Mouse (Mus musculus) forebrain, embryonic 12.5 days (tissue): ENCODE results near the gene Kmt2d. TPM values are rescaled to one million over a fixed set of nuclear protein-coding genes. Genes with fewer than 3 reads are reported as not detected.
A peak's percentile ranks its signal among the peaks of the same experiment; 100 is the strongest.
"Not testable (repeated sequence)": the region's sequence is repeated elsewhere in the genome, so short reads cannot be mapped to it uniquely, and the experiment has no call there.

Source experiments
- ATAC-seq: fragments of 200-750 bp; cut with Nextera tagmentation; 2 replicates; pipeline ENCODE4 v1.8.0; 2017; ENCODE audit warnings: moderate TSS enrichment; ENCODE audit not compliant: low FRiP score
- H3K27ac ChIP-seq: fragments of 300-500 bp; sonication (generic); 2 replicates; pipeline ENCODE4 v1.5.1; 2016; ENCODE audit warnings: mild to moderate bottlenecking
- H3K27me3 ChIP-seq: fragments of 300-500 bp; sonication (generic); 2 replicates; pipeline ENCODE4 v1.6.1; 2016; ENCODE audit warnings: mild to moderate bottlenecking
- H3K36me3 ChIP-seq: fragments of 300-500 bp; sonication (generic); replicated peaks from 2 replicates; pipeline ENCODE4 v1.6.1; 2016; ENCODE audit warnings: mild to moderate bottlenecking
- H3K4me1 ChIP-seq: fragments of 300-500 bp; sonication (generic); 2 replicates; pipeline ENCODE4 v1.6.1; 2016
- H3K4me2 ChIP-seq: fragments of 300-500 bp; sonication (generic); 2 replicates; pipeline ENCODE4 v1.6.1; 2016; ENCODE audit warnings: mild to moderate bottlenecking, moderate library complexity
- H3K4me3 ChIP-seq: fragments of 300-500 bp; sonication (generic); replicated peaks from 2 replicates; pipeline ENCODE4 v1.5.1; 2016; ENCODE audit warnings: mild to moderate bottlenecking
- H3K9ac ChIP-seq: fragments of 300-500 bp; sonication (generic); 2 replicates; pipeline ENCODE4 v1.6.1; 2016; ENCODE audit warnings: mild to moderate bottlenecking
- H3K9me3 ChIP-seq: fragments of 300-500 bp; sonication (generic); 2 replicates; pipeline ENCODE4 v1.6.1; 2016
- WGBS: fragments of 180-500 bp; shearing (Covaris S2); methylation state at CpG from one replicate; pipeline ENCODE4 v1.1.7; 2016; 5-methylcytosine and 5-hydroxymethylcytosine counted together
- polyA plus RNA-seq: library from polyadenylated mRNA; unstranded; fragments of >200 nt; fragmentation: Nextera tagmentation; extraction: Ambion mirVana; gene quantifications from 2 replicates; pipeline ENCODE4 v1.2.1, GENCODE M21; 2016

Kmt2d gene
- polyA plus RNA-seq, 1 experiment from 2014 or later: 12.5 TPM

DNA sequence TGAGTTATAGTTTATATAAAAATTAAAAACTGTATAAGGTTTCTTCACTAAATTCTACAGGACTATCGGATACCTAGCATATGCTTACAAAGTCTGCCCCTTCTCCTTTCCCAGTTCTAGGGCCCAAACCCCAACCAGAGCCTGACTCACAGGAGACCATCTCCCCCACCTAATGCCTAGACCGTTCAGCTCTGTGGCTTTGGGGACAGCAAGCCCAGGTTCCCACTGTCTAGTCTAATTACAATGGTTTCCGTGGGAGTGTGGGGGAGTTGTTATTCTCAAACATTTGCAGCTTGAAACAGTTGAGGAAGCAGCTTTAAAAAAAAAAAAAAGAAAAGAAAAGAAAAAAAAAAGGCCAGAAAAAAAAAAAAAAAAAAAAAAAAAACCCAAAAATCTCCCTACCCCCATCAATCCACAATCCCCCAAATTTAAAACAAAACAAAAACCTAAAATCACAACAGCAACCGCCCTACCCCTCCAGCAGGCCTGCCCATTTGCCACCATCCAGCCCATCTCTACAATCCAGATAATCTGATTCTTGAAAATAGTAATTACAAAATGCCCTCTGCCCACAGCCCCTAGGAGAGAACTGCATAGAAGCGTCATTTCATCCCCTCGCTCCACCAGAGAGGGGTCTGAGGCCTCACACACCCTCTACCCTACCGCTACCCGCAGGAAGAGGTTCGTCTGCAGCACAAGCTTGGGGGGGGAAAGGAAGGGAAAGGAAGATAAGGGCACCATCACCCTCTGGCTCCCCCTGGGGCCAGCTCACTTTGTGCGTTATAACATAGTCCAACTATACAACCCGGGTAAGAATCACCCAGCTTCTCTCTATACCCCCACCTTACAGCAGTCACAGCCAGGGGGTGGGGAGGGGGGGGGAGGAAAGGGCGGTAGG, 38.6 kb downstream of the Kmt2d start:
- H3K27ac ChIP-seq: 0 out of 2 replicates have a peak overlapping the region, but pooled peaks have one; percentile 2
- peaks cover 44% of the 10 kb centered on the region for H3K36me3 ChIP-seq
- no peak overlapping the region for H3K4me3 ChIP-seq
- H3K4me1 ChIP-seq: peaks cover 13% of the 10 kb centered on the region
- no peak overlapping the region for H3K9ac ChIP-seq
- ATAC-seq: no peak
- peak overlapping the region; percentile 69 for H3K4me2 ChIP-seq
- 59% methylated on average over 12 of the region's 12 CpGs for WGBS
- H3K9me3 ChIP-seq: no peaks in the 10 kb centered on the region
- no peaks in the 10 kb centered on the region for H3K27me3 ChIP-seq

DNA sequence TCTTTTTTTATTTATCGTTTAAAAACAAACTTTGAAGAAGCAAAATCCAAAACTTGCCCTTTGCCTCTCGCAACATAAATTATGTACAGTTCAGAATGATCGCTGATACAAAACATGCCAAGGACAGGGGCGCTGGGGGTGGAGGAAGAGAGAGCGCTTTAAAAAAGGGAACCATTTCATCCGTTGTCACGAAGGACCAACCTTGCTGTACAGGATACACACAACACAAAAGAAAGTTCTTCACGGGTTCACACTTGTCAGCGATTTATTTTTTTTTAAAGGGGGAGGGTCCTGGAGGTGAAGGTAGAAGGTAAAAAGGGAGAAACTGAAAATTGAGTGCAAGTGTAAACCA, 39.3 kb downstream of the Kmt2d start:
- H3K9me3 ChIP-seq: no peaks in the 10 kb centered on the region
- 24% methylated on average over 9 of the region's 9 CpGs for WGBS
- peaks cover 36% of the 10 kb centered on the region for H3K36me3 ChIP-seq
- H3K27ac ChIP-seq: peak overlapping the region; percentile 90
- H3K9ac ChIP-seq: peak overlapping the region; percentile 87
- no peaks in the 10 kb centered on the region for H3K27me3 ChIP-seq
- H3K4me1 ChIP-seq: peaks cover 13% of the 10 kb centered on the region
- peak overlapping the region; percentile 69 for H3K4me2 ChIP-seq
- ATAC-seq: peak; percentile 57
- peak overlapping the region; percentile 85 for H3K4me3 ChIP-seq

DNA sequence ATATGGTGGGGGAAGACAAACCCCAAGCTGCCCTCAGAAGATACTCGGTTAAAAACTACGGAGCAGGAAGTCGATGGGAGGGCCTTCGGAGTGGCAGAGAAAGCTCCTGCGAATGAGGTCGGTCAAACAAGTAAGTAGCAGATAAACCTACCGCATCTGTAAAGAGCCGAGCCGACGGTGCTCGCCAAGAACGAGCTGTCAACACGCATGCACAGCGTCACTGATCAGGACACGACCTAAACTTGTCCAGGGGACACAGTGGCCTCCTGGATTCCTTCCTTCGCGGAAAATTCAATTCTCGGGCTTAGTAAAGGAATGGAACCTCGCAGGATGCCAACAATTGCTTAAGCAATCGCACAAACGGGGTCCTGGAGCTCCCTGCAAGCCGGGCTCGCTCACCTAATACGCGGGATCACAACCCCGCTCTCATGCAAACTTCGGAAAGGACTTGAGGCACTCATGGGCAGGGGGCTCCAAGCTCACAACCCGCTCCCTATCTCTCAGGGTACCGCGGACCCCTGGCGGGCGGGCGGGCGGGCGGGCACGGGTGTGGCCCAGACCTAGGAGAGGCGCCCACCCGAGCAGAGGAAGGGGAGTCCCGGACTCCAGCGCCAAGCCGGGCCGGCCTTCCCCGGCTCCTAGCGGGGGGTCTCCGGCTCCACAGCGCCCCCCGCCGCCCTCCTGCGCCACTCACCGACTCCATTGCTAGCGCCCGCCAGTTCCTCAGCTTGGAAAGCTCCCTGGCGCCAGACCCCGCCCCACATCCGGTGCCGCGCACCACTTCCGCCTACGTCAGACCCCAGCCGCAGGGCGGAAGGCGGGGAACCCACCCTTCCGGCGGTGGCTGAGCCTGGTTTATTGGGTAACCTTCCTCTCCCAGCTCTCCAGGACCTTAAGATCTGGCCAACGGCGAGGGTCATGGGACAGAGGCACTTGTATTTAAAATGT, 40.0 kb downstream of the Kmt2d start, which contains the start of gene Prkag1:
Prkag1 (minus strand) TSS at position 786 of the 948 bp plus-strand sequence.
- H3K27me3 ChIP-seq: no peaks in the 10 kb centered on the region
- no peaks in the 10 kb centered on the region for H3K9me3 ChIP-seq
- H3K4me2 ChIP-seq: peak within 1 kb of the TSS; percentile 69
- H3K9ac ChIP-seq: peak within 1 kb of the TSS; percentile 87
- ATAC-seq: peak; percentile 97
- peak within 1 kb of the TSS; percentile 85 for H3K4me3 ChIP-seq
- peaks cover 13% of the 10 kb centered on the region for H3K4me1 ChIP-seq
- H3K27ac ChIP-seq: peak within 1 kb of the TSS; percentile 90
- peaks cover 30% of the 10 kb centered on the region for H3K36me3 ChIP-seq
- under 1% methylated on average over 59 of the region's 66 CpGs for WGBS

DNA sequence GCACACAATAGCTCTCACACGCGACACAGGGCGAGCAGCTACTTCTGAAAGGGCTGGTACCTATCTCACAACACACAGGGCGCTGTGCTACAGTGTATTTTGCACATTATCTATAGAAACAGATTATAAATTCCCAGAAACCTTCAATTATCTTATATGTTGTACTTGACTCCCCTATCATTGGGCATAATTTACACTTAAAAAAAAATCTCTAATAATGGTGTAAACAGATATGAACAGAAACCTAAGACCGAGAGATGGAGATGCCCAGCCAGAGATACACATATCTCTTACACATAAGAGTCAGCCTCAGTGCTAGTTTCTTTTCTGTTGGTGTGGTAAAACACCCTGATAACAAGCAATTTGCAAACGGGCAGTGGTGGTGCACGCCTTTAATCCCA, 43.4 kb downstream of the Kmt2d start:
- no peak for ATAC-seq
- H3K9ac ChIP-seq: no peak overlapping the region
- H3K4me2 ChIP-seq: no peak overlapping the region
- H3K36me3 ChIP-seq: peaks cover 26% of the 10 kb centered on the region
- H3K27ac ChIP-seq: no peak overlapping the region
- H3K4me3 ChIP-seq: no peak overlapping the region
- H3K27me3 ChIP-seq: no peaks in the 10 kb centered on the region
- WGBS: 90% methylated on average over 7 of the region's 7 CpGs
- H3K4me1 ChIP-seq: peaks cover 13% of the 10 kb centered on the region
- no peaks in the 10 kb centered on the region for H3K9me3 ChIP-seq

DNA sequence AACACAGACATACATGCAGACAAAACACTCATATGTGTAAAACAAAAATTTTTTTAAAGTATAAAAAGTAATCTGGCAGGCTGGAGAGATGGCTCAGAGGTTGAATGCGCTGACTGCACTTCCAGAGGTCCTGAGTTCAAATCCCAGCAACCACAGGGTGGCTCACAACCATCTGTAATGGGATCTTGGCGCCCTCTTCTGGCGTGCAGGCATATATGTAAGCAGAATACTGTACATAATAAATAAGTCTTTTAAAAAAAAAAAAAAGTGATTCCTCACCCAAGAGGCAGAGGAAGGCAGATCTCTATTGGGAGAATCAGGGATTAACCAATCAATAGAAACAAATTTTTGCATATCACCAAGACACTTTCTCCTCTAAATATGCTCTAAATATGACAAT, 47.6 kb downstream of the Kmt2d start:
- Histone ChIP-seq H3K4me2 (no peak overlapping the region), H3K4me1 (no peaks in the 10 kb centered on the region), H3K27me3 (no peaks in the 10 kb centered on the region), H3K9ac (no peak overlapping the region), H3K9me3 (no peaks in the 10 kb centered on the region), H3K4me3 (no peak overlapping the region), H3K27ac (no peak overlapping the region), H3K36me3 (peaks cover 37% of the 10 kb centered on the region)
- 68% methylated on average over 3 of the region's 3 CpGs for WGBS
- ATAC-seq: no peak

DNA sequence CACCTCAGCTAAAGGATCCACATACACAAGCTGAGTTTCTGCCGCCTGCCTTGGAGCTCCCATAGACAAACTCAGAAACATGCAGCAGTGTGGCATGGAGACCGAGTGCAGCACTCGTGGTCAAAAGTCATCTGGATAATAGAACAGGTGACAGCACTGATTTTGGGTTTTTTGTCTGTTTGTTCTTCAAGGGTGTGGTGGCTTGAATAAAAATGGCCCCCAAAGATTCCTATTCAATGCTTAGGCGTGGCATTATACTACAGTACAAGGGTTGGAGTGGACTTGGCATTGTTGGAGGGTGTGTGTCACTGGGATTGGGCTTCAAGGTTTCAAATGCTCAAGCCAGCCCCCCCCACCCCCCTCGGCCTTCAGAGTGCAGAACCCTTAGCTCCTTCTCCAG, 48.9 kb downstream of the Kmt2d start:
- H3K36me3 ChIP-seq: peaks cover 37% of the 10 kb centered on the region
- 89% methylated on average over 5 of the region's 5 CpGs for WGBS

DNA sequence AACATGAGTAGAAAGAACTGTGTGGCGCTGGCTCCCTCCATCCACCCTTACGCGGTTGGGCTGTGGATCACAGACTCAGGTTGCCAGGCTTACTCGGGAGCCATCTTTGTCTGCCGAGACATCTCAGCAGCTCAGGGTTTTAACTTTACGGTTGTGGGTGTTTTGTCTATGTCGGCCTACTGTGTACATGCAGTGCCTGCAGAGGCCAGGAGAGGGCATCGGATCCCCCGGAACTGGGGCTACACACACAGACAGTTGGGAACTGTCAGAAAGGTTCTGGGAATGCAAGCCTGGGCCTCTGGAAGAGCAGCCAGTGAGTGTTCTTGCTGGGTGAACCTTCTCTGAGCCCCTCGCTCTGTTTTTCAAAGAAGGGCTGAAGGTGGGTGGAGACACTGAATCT, 49.6 kb downstream of the Kmt2d start:
- ATAC-seq: no peak
- Histone ChIP-seq H3K27ac (no peak overlapping the region), H3K4me3 (no peak overlapping the region), H3K4me2 (no peak overlapping the region), H3K9me3 (no peaks in the 10 kb centered on the region), H3K27me3 (no peaks in the 10 kb centered on the region), H3K36me3 (peaks cover 43% of the 10 kb centered on the region), H3K9ac (no peak overlapping the region), H3K4me1 (no peaks in the 10 kb centered on the region)
- 20% methylated on average over 10 of the region's 10 CpGs for WGBS

More for the DNA sequence above, 48.9 kb downstream of the Kmt2d start:
- Histone ChIP-seq H3K4me1 (no peaks in the 10 kb centered on the region), H3K27ac (no peak overlapping the region), H3K9me3 (no peaks in the 10 kb centered on the region), H3K4me2 (no peak overlapping the region), H3K4me3 (no peak overlapping the region), H3K9ac (no peak overlapping the region), H3K27me3 (no peaks in the 10 kb centered on the region)
- ATAC-seq: no peak

DNA sequence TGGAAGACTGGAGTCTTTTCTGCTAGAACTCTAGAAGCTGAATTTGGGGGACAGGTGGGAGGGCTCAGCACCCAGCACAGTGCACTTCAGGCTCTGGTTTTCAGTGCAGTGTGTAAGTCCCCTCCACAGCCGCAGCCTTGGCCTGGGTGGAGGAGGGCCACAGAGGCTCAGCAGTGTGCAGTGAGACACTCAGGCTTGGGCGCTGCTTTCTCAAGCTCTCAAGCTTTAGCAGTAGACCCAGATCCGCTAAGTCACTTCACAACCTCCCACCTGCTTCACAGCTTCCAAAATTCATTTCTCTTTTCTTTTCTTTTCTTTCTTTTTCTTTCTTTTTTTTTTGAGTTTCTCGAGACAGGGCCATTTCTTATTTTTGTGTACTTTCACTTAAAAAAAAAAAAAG, 50.1 kb downstream of the Kmt2d start:
- Histone ChIP-seq H3K9me3 (no peaks in the 10 kb centered on the region), H3K9ac (no peak overlapping the region), H3K4me1 (no peaks in the 10 kb centered on the region), H3K27me3 (no peaks in the 10 kb centered on the region), H3K36me3 (peaks cover 44% of the 10 kb centered on the region), H3K4me2 (no peak overlapping the region), H3K4me3 (no peak overlapping the region), H3K27ac (no peak overlapping the region)
- WGBS: 91% methylated on average over 4 of the region's 4 CpGs
- ATAC-seq: no peak

DNA sequence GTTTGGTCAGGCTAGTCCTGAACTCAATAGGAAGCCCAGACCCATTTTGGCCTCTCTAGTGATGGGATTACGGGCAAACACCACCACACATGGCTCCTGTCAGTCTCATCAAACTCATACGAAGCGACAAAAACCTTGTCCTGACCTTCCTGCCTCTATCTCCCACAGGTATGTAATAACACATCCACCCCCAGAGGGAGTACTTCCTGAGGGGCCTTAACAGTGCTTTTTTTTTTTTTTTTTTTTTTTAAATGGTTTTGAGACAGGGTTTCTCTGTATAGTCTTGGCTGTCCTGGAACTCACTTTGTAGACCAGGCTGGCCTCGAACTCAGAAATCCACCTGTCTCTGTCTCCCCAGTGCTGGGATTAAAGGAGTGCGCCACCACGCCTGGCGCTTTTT, 52.8 kb downstream of the Kmt2d start:
- WGBS: 91% methylated on average over 7 of the region's 7 CpGs
- no peaks in the 10 kb centered on the region for H3K4me1 ChIP-seq
- H3K27me3 ChIP-seq: no peaks in the 10 kb centered on the region
- no peak for ATAC-seq
- no peak overlapping the region for H3K27ac ChIP-seq
- H3K4me2 ChIP-seq: no peak overlapping the region
- H3K9ac ChIP-seq: no peak overlapping the region
- H3K36me3 ChIP-seq: peaks cover 44% of the 10 kb centered on the region
- no peaks in the 10 kb centered on the region for H3K9me3 ChIP-seq
- no peak overlapping the region for H3K4me3 ChIP-seq

DNA sequence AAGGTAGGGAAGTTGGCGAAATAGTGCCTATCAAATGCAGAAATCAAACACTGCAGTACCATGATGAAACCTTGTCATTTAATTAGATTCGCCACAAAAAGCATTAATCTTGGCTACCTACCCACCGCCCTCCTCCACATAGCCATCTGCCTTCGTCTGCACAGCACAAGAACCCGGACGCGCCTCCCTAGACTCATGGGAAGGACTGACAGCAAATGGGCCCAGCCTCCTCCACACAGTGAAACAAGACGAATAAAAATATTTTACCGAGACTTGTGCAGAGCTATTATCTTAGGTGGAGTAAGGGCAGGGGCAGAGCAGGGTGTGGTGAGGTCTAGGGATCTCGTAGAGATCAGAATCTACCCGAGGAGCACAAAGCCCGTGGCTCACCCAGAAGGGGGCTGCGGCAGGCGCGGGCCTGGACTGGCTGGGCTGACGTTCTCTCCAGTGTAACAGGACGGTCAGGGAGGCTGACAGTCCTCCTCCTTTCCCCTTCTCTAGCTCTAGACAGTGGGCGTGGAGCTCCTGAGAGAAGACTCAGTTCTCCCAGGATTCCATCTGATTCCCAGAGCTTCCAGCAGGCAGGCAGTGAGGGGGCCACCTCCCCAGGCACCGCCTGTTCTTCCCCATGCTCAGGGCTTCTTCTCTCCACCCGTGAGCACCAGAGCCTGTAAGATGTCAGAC, 58.1 kb downstream of the Kmt2d start:
- no peak overlapping the region for H3K4me3 ChIP-seq
- peaks cover 40% of the 10 kb centered on the region for H3K36me3 ChIP-seq
- no peaks in the 10 kb centered on the region for H3K9me3 ChIP-seq
- no peak overlapping the region for H3K27ac ChIP-seq
- H3K4me2 ChIP-seq: no peak overlapping the region
- ATAC-seq: no peak
- WGBS: 85% methylated on average over 20 of the region's 20 CpGs
- no peak overlapping the region for H3K9ac ChIP-seq
- peaks cover 31% of the 10 kb centered on the region for H3K27me3 ChIP-seq
- peaks cover 13% of the 10 kb centered on the region for H3K4me1 ChIP-seq

DNA sequence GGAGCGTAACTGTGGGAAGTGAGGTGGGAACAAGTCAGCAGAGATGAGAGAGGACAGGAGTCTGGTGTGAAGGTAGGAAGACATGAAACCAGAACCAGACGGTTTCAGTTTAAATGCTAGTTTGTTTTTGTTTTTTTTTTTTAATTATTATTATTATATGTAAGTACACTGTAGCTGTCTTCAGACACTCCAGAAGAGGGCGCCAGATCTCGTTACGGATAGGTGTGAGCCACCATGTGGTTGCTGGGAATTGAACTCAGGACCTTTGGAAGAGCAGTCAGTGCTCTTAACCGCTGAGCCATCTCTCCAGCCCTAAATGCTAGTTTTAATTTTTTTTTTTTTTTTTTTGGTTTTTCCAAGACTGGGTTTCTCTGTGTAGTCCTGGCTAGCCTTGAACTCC, 60.8 kb downstream of the Kmt2d start:
- ATAC-seq, H3K27ac ChIP-seq, H3K4me3 ChIP-seq, H3K9me3 ChIP-seq, H3K9ac ChIP-seq, H3K4me2 ChIP-seq: not testable (repeated sequence)
- Histone ChIP-seq H3K36me3 (peaks cover 27% of the 10 kb centered on the region), H3K4me1 (peaks cover 39% of the 10 kb centered on the region), H3K27me3 (peaks cover 58% of the 10 kb centered on the region)
- WGBS: 79% methylated on average over 6 of the region's 6 CpGs

DNA sequence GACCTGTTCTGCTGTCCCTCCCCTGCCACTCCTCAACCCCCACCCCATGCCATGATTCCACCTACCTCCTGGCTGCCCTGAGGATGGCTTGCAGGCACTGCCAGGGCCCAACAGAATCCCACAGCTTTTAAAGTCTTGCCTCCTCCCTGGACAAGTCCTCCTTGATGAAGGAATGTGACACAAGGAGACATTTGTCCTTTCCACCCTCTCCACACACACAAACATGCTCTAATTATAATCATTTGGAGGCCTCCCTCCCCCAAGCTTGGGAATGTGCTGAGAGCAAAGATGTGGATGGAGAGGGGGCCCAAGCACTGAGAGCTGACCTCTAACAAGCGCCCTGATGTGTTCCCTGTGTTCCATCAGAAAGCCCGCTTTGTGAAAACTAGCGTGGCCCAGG, 61.6 kb downstream of the Kmt2d start, which contains the start of gene Ddn:
Ddn (minus strand) TSS at position 101 of the 400 bp plus-strand sequence.
- H3K27me3 ChIP-seq: peaks cover 66% of the 10 kb centered on the region
- H3K36me3 ChIP-seq: peaks cover 22% of the 10 kb centered on the region
- no peak within 1 kb of the TSS for H3K27ac ChIP-seq
- peaks cover 42% of the 10 kb centered on the region for H3K4me1 ChIP-seq
- WGBS: 32% methylated on average over 3 of the region's 3 CpGs
- H3K4me2 ChIP-seq: peak within 1 kb of the TSS; percentile 63
- no peak within 1 kb of the TSS for H3K9ac ChIP-seq
- ATAC-seq: no peak
- no peaks in the 10 kb centered on the region for H3K9me3 ChIP-seq
- H3K4me3 ChIP-seq: peak within 1 kb of the TSS; percentile 42
